Mouse (Mus musculus) layer of hippocampus, adult 2 months (tissue): ENCODE measurements around the gene Plekha5. TPM values are rescaled to one million over a fixed set of nuclear protein-coding genes. Genes with fewer than 3 reads are reported as not detected.

Experiments
- DNase-seq, 2 experiments: peaks; one replicate each; pipeline ENCODE4 v3.0.0; 2022; ENCODE audit warnings: low spot score in 2 of 2
- H3K27ac ChIP-seq: fragments of 200-600 bp; 2 replicates; pipeline ENCODE4 v1.8.1; 2022
- H3K4me3 ChIP-seq: fragments of 200-600 bp; 2 replicates; pipeline ENCODE4 v1.8.1; 2022; ENCODE audit warnings: mild to moderate bottlenecking
- CTCF ChIP-seq: fragments of 200-600 bp; conservative IDR thresholded peaks from 2 replicates; pipeline ENCODE4 v1.8.1; 2022; ENCODE audit warnings: antibody characterized with exemption, mild to moderate bottlenecking, moderate library complexity
- total RNA-seq, 2 experiments: library from RNA; stranded (reverse); gene quantifications; 2 replicates each; pipeline ENCODE4 v1.2.3; 2021

Plekha5 gene
- total RNA-seq, 2 experiments from 2014 or later = 109 to 125 TPM

- TF ChIP-seq CTCF = no peak
- peak overlapping the region; percentile 50; the same call in 1 of the 2 replicates for H3K27ac ChIP-seq
- H3K4me3 ChIP-seq = no peak overlapping the region
- DNase-seq = no peak
These were observed 42.2 kb downstream of the Plekha5 start for GRCm38 (mm10) chr6:140465946-140466646.

GRCm38 (mm10) chr6:140466841-140467240 is 43.0 kb downstream of the Plekha5 start:
- TF ChIP-seq CTCF = no peak
- DNase-seq = no peak

GRCm38 (mm10) chr6:140467851-140468250 is 44.0 kb downstream of the Plekha5 start:
- no peak for DNase-seq
- no peak for TF ChIP-seq CTCF
- H3K4me3 ChIP-seq = no peak overlapping the region
- H3K27ac ChIP-seq = peak overlapping the region; percentile 36; the same call in 1 of the 2 replicates

More at GRCm38 (mm10) chr6:140466841-140467240, 43.0 kb downstream of the Plekha5 start:
- Histone ChIP-seq H3K27ac (peak overlapping the region; percentile 36; the same call in 1 of the 2 replicates), H3K4me3 (no peak overlapping the region)

GRCm38 (mm10) chr6:140469791-140470190 is 45.9 kb downstream of the Plekha5 start:
- Histone ChIP-seq H3K4me3 (no peak overlapping the region), H3K27ac (no peak overlapping the region)
- TF ChIP-seq CTCF = no peak
- no peak for DNase-seq

- DNase-seq = no peak
- TF ChIP-seq CTCF = no peak
- H3K4me3 ChIP-seq = no peak overlapping the region
- H3K27ac ChIP-seq = no peak overlapping the region
These were observed 47.9 kb downstream of the Plekha5 start for GRCm38 (mm10) chr6:140471751-140472150.

GRCm38 (mm10) chr6:140472345-140472744 is 48.5 kb downstream of the Plekha5 start:
- TF ChIP-seq CTCF = peak; percentile 93
- H3K27ac ChIP-seq = no peak overlapping the region
- no peak overlapping the region for H3K4me3 ChIP-seq
- DNase-seq = peak in 1 of 2 experiments; percentile 75

- TF ChIP-seq CTCF = peak; percentile 79
- no peak overlapping the region for H3K27ac ChIP-seq
- no peak for DNase-seq
- H3K4me3 ChIP-seq = no peak overlapping the region
These were observed 51.7 kb downstream of the Plekha5 start for GRCm38 (mm10) chr6:140475393-140476087.

GRCm38 (mm10) chr6:140476981-140477380 is 53.1 kb downstream of the Plekha5 start:
- no peak overlapping the region for H3K4me3 ChIP-seq
- no peak for TF ChIP-seq CTCF
- no peak for DNase-seq
- no peak overlapping the region for H3K27ac ChIP-seq

- H3K4me3 ChIP-seq = no peak overlapping the region
- H3K27ac ChIP-seq = peak overlapping the region; percentile 7; the same call in 1 of the 2 replicates
- no peak for DNase-seq
- TF ChIP-seq CTCF = no peak
These were observed 54.2 kb downstream of the Plekha5 start for GRCm38 (mm10) chr6:140478031-140478430.

- Histone ChIP-seq H3K27ac (peak overlapping the region; percentile 53), H3K4me3 (no peak overlapping the region)
- no peak for DNase-seq
- no peak for TF ChIP-seq CTCF
These were observed 55.1 kb downstream of the Plekha5 start for GRCm38 (mm10) chr6:140478943-140479342.

GRCm38 (mm10) chr6:140480425-140481081 is 56.7 kb downstream of the Plekha5 start:
- Histone ChIP-seq H3K27ac (peak overlapping the region; percentile 63; the same call in 1 of the 2 replicates), H3K4me3 (no peak overlapping the region)
- DNase-seq = no peak
- TF ChIP-seq CTCF = no peak

- DNase-seq = peak in 1 of 2 experiments; percentile 44
- Histone ChIP-seq H3K4me3 (no peak overlapping the region), H3K27ac (peak overlapping the region; percentile 56)
- no peak for TF ChIP-seq CTCF
These were observed 58.0 kb downstream of the Plekha5 start for GRCm38 (mm10) chr6:140481701-140482460.

GRCm38 (mm10) chr6:140484170-140484569 is 60.3 kb downstream of the Plekha5 start:
- no peak for TF ChIP-seq CTCF
- Histone ChIP-seq H3K27ac (peak overlapping the region; percentile 19; the same call in 1 of the 2 replicates), H3K4me3 (no peak overlapping the region)
- no peak for DNase-seq
